Mouse (Mus musculus) megakaryocyte, adult 5-6 weeks (primary cell): ENCODE measurements around the gene Gm826. TPM values are rescaled to one million over a fixed set of nuclear protein-coding genes. Genes with fewer than 3 reads are reported as not detected.

Experiments used
- ATAC-seq: 2 replicates; pipeline ENCODE4 v1.8.0; 2016; ENCODE audit warnings: mild to moderate bottlenecking, inconsistent platforms; ENCODE audit not compliant: poor library complexity, severe bottlenecking
- total RNA-seq, 2 experiments: library from RNA; stranded (forward) in 1 of 2; stranded (reverse) in 1 of 2; fragments of 153-499, 151-499 nt in 1 of 2; fragments of 221-1000, 200-1000 nt in 1 of 2; gene quantifications; 2 replicates each; pipeline versions ENCODE4 v1.2.3 to v1.2.4; 2015 to 2017

Gene Gm826
- total RNA-seq, 2 experiments from 2014 or later: 1.2 TPM; not detected in 1

DNA sequence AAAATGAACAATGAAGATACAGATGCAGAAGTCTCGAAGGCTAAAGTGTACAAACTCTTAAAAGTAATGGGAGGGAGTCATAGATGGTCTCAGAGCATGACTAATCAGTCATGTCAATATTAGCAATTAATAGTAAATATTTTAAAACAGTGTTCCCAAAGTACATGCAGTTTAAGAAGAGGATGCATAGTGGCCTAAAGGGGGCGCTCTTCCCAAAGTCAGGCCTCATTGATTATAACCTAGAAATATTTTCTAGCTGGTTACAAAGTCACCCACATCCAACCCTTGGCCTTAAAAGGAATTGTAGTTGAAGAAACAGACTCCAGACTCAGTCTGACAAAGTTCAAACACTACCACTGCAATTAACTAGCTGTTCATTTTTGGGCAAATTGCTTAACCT, 20.4 kb upstream of the Gm826 start:
- ATAC-seq: no peak

DNA sequence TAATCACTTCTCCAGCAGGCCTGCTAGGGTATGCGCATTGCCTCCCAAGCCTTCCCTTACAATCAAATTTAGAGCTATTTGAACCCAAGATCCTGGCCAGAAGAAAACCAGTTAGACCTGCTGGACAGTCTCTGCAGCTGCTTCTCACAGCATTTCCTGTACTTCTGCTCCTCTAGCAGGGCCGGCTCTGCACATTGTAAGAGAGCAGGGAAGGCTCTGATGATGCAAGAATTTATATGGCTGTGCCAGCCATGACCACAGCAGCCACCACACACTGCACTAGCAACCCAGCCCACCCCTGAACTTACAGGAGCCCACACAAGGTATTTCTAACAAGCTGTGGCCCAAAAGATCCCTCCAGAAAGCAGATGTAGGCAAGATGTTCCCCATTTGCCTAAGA, 19.6 kb upstream of the Gm826 start:
- ATAC-seq: peak; percentile 88

DNA sequence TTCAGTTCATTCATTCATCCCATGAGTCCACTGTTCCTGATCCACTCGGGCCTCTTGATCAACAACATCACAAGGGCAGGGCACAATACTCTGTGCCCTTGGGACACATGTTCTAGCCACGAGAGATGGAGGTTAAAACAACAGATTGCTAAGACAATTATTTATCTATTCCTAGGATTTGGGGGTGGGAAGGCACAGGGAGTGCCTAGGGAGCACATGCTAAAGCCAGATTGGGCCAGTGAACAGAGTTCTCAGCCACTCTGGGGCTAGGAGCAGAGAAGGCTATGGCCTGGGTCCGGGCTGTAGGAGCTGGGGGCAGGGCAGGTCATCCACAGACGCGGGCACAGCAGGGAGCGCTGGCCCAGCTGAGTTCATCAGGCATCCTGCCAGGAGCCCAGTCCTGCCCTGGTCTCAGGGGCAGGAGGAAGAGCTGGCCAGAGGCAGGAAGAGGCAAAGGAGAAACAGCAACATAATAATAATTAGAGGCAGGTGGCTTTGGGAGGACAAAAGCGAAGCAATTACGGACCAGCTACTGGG, 17.1 kb upstream of the Gm826 start:
- ATAC-seq: no peak

DNA sequence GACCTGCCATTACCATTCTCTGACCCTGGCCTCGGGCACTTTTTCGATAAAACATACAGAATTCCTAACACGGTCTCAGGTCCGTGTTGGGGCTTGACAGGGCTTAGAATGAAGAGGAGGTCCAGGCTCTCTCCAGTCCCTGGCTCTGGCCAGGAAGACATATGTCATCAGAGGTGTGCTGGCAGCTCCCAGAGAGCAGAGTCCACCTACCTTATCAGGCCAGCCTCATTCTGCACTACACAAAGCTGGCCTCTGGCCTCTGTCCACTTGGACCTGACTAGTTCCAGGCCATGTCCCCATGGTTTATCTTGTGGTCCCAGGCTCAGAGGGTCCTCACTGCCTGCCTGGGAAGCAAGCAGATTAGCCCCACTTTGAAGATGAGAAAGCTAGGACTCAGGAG, 15.6 kb upstream of the Gm826 start:
- no peak for ATAC-seq

DNA sequence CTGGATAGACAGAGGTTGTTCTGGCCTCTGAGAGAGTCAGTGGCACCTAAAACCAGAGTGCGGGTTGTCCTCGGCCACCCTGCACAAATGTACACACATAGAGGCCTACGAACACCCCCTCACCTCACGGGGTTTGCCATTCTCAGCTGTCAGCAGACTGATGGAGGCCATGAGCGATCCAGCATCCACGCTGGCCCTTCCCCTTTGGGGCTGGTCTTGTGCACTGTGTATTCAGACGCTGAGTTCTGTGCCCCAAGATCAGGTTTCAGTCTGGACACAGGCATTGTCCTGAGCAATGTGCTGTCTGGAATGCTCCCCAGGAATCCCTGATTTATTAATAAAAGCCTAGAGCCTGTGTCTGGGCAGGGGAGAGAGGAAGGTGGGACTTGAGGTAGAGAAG, 14.8 kb upstream of the Gm826 start:
- no peak for ATAC-seq

DNA sequence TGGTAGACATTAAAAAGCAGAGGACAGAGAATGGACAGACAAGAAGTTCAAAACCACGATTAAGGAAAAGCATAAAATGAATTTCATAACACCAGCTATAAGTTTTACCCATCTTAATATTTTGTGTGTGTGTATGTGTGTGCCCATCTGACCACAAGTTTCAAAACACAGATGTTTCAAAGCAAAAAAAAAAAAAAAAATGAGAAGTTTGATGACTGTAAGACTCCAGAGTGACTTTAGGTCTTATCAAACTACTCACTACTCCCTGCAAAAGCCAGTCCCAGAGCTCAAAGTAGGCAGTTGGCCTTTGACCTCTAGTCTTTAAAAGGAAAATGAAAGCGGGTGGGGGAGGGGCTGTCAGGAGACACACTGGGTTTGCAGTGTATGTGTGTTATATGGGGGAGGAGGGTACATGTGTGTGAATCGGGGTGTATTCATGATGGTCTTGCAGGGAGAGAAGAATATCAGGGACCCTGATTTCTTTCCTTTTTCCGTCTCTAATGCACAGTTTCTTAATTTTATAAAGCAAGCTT, 14.2 kb upstream of the Gm826 start:
- peak; percentile 78 for ATAC-seq

DNA sequence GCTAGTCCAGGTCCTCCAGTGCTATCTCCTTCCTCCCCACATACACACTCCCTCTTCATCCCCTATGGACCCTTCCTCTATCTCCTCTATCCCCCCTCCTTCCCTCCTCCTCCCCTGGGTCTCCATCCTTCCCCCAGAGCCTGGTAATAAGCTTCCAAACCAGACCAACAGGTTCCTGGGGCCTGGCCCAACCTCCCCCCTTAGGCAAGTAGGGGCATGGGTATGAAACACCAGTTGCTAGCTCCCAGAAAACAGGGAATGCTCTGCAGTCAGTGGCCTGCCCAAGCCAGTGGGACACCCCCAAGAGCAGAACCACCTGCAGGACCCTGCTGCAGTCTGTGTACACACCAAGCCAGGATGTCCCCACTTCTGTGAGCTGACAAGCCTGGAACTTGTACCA, 11.7 kb upstream of the Gm826 start:
- ATAC-seq: no peak

DNA sequence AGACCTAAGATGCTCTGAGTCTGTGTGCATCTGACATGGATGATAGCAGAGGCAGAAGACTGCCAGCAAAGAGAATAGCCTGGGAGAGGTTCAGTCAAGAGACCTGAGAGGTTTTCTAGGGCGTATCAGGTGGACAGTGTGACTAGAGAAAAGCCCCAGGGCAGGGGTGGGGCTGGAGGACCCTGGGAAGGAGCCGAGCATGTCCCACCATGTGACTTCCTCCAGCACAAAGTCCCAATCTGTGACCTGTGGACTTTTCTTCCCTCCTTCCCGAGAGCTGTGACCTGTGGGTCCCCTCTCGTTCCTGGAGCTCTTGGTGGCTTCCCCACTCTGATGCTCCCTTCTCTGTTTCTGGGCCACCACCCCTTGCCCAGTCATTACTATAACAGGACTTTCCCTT, 6.2 kb upstream of the Gm826 start:
- no peak for ATAC-seq

DNA sequence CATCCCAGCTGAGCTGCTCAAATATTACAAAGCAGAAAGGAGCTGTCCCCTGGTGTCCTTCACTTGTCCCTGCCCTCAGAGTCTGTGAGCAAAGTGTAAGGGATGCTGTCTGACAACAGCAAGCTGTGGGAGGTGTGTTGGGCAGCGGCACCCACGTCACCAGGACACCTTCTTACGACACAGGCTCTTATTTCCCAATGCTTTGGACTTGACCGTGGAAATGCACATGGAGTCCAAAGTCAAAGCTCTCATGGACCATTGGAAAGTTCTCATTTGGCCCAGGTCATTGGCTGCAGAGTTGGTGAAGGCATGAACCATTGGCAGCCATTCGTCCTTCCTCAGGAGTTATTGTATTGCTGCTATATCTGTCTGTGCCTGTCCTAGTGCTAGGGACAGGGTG, 5.6 kb upstream of the Gm826 start:
- no peak; the same call in 1 of the 2 replicates for ATAC-seq

DNA sequence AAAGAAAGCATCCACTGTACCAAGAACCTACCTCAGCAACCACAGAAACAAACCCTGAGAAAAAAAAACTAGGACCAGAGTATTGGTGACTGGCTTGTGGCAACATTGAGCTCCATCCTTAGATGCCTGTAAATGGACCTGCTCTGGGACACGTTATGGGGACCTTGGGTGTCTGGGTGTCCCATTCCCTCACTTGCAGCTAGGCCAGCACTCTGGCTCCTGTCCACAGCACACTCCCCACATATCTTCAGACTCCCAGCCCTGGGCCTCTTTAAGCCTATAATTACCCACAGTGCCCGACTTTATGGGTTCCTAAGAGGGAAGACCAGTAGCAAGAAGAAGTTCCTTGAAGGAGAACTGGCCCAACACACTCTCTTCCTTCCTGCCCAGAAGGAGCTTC, 2.1 kb upstream of the Gm826 start:
- ATAC-seq: 0 out of 2 replicates have a peak, but pooled peaks have one; percentile 22

DNA sequence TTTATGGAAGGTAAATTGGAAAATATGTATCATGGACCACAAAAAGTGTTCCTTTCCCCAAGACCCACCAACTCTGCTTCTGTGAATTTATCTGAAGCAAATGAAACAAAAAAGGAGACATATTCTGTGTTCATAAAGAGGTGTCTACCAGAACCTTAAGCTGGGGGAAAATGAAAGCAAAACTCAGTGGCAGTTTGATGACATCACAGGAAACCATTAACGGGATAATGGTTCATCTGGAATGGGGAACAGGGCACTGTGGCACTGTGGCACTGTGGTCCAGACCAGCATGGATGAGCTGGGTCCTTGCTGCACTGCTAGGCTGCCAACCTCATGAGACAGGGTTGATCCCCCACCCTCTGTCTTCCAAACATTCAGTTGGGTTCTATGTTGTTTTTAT, 1.1 kb upstream of the Gm826 start:
- peak; percentile 78 for ATAC-seq

DNA sequence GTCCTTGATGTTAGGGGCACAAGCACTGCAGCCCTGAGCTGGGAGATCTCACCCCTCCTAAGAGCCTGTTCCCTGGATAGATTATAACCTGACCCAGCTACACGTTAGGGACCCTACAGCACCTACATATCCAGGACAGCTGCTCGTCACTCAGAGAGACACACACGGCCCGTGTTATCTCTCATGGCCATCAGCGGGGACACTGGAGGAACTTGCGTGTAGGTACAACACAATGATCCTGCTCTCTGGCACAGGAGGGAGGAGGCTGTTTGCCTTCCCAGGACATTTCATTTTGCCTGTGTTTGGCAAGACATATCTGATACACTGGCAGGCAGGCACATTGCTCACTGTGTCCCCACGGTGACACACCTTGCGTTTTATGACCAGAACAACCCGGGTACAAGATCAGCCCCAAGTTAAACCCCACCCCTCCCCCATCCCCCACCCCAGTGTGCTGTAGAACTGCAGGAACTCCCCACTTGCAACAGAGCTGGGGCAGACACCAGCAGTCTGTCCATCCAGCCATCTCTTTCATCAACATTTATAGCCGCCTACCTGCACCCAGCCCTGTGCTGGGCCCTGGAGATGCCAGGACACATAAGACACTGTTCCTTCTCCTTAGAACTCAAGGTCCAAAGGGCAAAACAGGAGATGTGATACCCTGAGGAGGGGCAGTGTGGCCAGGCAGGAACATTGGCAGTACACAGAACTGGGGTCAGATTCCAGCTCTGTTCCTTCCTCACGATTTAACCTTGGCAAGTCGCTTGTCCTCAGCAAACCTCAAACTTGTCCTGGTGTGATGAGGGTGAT, 1.2 kb downstream of the Gm826 start:
- no peak for ATAC-seq

DNA sequence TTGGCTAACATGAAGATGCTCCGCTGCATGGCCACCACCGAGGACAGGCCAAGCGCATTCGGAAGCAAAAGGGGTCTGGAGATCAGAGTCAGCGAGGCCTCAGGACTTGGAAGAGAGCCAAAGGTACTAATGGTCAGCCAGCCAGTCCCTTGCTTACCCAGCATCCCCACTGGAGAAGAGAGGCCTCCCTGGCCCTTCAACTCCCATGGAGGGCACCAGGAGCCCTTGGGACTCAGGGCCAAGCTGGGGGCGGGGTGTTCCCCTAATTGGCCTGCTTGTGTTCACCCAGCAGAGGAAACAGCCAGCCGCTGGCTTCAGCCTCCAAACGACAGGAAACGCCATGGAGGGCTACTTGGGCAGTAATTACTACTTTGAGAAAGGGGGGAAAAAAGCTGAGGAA, 5.1 kb downstream of the Gm826 start:
- ATAC-seq: no peak

DNA sequence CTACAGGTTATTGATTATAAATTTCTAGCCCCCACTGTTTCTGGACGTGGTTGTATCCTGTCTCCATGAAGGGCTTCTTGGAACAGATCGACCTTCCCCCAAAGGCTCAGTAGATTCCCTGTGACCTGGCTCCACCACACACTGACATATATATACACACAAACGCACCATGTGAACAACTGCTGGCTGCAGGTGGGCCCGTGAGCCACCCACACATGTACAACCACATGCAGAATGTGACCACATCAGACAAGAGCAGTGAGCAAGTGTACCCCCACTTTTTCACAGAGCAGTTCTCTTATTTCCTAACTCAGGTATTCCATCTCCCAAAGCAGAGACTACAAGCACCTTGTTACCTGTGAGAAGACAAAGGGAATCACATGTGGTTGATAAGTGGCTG, 6.2 kb downstream of the Gm826 start:
- ATAC-seq: no peak

DNA sequence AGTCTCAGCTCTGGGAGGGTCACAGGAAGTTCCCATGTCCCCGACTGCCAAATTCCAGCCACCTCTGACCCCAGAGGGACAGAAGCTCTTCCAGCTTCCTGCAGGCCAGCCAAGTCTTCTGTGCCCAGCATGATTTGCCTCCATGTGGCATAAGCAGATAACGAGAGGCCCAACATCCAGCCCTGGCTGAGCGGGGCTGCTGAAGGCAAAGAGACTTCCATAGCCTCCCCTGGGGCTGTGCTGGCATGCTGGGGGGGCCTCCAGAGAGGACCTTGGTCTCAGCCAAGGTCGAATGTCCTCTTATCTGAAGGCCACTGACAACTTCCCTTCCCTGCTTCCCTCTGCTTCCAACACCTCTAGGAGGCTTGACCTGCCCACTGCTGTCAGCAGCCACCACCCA, 6.8 kb downstream of the Gm826 start:
- ATAC-seq: no peak

DNA sequence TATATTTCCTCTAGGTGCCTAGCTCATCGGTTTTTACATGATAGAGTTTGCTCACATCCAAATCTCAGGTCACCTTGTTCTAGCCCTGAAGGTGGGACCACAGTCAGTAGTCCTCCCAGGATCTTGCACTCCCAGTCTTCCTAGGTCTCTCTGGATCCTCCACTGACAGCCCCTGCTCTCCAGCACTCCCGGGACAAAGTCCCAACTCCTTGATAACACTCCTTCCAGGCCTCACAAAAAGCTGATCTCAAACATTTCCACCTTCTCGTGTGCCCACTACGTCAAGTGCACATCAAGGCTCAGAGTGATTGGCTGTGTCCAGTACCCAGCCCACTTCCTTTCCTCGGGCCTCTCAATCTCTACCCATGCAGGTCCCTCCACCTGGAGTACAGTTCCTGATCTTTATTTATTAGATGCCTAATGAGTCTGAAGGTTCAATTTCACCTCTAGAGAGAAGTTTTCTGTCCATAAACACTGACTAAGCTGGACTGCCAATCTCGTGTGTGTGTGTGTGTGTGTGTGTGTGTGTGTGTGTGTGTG, 8.8 kb downstream of the Gm826 start:
- no peak for ATAC-seq

DNA sequence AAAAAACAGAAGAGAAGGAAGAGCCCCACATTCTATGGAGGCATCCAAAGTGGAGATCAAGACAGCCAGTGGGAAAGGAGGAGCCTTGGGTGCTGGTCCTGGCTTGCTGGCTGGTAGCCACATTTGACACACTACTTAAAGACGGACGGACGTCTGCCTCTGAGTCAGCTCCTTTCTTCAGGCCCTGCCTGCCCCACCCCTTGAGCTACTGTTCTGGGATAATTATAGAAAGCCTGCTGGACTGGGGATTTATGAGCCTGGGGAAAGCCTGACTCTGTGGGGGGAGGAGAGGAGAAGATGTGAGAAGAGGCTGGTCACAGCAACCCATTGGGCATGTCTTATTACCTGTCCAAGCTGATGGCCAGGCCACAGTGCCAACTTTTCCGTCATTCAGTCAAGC, 12.1 kb downstream of the Gm826 start:
- no peak for ATAC-seq

DNA sequence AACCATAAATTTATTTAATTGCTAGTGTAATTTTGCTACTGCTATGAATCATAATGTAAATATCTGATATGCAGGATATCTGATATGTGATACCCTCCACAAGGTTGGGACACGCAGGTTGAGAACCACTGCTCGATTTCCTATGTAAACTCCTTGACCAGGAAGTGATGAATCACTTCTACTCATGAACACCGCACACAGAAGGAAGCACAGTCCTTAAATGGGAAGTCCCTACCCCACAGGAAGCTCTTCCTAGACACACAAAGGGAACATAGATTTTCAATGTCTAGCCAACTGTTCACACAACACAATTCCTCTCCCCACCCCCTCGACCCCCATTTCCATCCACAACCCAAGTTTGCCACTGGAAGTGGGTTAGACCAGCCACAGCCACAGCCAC, 15.7 kb downstream of the Gm826 start:
- ATAC-seq: peak; percentile 82

DNA sequence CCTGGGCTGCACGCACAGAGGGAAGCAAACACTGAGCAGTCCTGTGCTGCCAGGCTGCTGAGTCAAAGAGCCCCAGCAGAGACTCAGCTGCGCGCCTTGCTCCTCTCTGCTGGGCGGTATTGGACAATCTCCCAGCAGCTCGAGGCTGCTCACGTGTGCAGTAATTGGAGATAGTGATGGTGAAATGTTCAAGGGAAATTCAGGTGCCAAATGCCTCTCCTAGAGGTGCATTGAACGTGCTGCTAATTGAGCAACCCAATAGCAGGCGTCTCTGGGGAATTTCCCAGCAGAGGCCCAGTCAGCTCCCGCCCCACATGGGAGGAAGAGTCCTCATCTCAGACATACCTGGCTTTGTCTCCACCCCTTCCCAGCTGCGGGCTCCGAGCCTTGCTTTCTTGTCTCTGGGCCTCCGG, 20.4 kb downstream of the Gm826 start:
- no peak for ATAC-seq

DNA sequence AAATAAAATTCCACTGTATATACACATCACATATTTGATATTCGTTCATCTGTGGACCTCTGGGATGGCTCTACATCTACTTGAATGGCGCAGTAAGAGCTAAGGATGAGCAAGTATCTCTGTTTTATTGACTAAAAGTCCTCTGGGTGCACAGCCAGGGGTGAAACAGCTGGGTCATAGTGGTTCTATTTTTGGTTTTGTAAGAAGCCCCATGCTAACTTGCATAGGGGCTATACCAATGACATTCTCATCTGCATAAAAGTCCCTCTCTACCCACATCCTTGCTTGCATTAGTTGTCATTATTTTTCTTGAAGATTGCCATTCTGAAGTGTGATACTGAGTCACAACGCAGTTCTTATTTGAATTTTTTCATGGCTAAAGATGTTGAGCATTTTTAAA, 28.9 kb downstream of the Gm826 start:
- no peak for ATAC-seq

DNA sequence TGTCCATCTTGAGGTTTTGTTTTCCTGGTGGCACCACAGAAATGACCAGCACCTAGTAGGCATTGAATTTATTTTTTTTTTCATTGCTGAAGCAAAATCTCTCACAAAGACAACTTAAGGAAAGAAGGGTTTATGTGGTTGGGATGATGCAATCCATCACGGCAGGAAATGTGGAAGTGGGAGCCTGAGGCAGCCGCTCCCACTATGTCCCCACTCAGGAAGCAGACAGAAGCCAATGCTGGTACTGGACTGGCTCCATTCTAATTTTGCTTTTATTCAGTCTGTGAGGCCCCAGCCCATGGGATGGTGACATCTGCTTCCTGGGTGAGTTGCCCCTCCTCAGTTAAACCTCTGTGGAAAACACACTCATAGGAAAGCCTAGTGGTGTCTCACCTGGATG, 30.0 kb downstream of the Gm826 start:
- peak; percentile 99 for ATAC-seq

DNA sequence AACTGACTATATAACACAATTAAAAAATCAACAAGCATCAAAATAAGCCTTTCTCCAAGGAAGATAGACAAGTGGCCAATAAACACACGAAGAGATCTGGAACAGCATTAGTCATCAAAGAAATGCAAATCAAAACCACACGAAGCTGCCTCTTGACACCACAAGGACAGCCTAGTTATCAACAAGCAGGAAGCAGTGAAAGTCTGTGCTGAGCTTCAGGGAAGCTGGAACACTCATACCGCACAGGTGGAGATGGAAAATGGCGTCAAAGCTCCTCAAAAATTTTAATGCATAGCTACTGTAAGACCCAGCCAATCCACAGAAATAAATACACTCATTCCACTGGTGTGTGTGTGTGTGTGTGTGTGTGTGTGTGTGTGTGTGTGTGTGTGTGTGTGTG, 31.9 kb downstream of the Gm826 start:
- no peak for ATAC-seq
